Mouse (Mus musculus): ENCODE measurements around the gene D11Wsu47e. TPM values are rescaled to one million over a fixed set of nuclear protein-coding genes. Genes with fewer than 3 reads are reported as not detected.
"Not testable (repeated sequence)": the region's sequence is repeated elsewhere in the genome, so short reads cannot be mapped to it uniquely, and the experiment has no call there.

The D11Wsu47e gene
- 10 to 100 TPM in 1 of 2 experiments, 1 to 10 TPM in 1; 8.0 to 11.3 TPM for polyA plus RNA-seq (2017; shearing (Covaris generic))

DNA sequence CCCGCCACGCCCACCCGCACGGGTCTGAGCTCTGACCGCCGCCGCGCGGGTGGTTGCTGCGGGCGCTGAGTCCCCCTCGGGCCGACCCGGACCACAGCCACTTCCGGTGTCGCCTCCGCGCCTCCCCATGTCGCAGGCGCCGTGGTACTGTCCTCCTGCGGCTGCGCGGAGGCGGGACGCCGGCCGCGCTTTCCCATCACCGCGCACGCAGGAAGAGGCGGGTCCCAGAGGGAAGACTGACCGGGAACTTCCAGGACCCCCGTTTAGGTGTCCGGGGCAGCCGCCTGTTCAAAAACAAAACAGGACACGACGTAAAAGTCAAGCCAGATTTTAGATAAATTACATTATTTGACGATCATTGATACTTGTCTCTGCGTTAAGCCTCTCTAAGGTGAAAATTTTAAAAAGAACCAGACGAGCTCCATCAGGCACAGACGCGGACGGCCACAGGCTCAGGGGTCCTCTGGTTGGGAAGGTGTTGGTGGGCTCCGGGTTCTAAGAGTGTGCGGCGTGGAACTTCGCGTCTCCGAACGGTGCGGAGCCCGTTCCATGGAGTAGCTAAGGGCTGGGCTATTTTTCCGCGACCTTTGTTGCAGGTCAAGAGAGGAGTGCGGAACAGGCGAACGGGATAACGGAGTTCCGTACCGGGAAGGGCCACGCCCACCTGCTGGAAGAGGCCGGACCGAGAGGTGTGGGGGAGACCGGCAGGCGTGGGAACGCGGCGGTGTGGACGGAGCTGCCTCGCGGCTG, at the start of gene D11Wsu47e, which contains the start of gene Fam104a:
TSS of gene D11Wsu47e (plus strand) at position 456 of the 750 bp plus-strand sequence.
TSS of gene Fam104a (minus strand) at position 199 of the 750 bp plus-strand sequence.
- ATAC-seq, result peak; percentile 90

DNA sequence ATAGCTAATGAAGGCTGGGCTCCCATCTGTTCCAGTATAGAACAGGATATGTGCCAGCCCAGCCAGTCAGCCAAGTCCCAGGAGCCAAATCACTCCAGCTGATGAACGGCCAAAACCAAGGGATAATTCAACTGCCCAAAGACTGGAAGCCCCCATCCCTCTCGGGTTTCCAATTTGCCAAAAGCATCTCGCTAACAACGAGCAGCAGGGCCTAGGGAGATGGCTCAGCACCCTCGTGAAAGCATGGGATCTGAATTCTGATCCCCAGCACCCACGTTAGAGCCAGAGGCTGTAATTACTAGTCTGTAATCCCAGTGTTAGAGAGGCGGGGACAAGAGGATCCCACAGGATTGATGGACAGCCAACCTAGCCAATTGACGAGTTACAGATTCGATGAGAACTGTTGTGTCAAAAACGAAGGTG, 49.5 kb upstream of the D11Wsu47e start:
- no peak for ATAC-seq

- ATAC-seq, result no peak
These were observed 45.5 kb upstream of the D11Wsu47e start for GRCm38 (mm10) chr11:113638680-113639079.

DNA sequence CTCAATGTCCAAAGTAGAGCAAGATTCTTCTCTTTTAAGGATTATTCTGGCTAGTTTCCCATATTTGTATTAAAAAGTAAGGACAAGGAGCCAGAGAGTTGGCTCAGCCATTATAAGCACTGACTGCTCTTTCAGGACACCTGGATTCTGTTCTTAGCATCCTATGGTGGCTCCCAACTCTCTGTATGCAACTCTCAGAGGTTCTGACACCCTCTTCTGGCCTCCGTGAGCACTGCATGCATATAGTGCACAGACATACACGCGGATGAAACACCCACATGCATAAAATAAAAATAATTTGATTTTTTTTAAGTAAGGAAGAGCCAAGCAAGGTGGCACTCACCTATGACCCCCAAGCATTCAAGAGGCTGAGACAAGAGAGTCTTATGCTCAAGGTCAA, 39.0 kb upstream of the D11Wsu47e start:
- no peak for ATAC-seq

- peak; percentile 78 for ATAC-seq
These were observed 36.1 kb upstream of the D11Wsu47e start for GRCm38 (mm10) chr11:113648152-113648551.

GRCm38 (mm10) chr11:113648690-113649352, 35.4 kb upstream of the D11Wsu47e start, which contains the start of gene Cog1:
Gene Cog1 (plus strand): TSS chr11:113649169.
- ATAC-seq, result peak; percentile 29

- ATAC-seq, result peak; percentile 74
These were observed 34.6 kb upstream of the D11Wsu47e start, which contains the start of gene Slc39a11 for GRCm38 (mm10) chr11:113649353-113650210. Gene Slc39a11 (minus strand): TSS chr11:113650079.

DNA sequence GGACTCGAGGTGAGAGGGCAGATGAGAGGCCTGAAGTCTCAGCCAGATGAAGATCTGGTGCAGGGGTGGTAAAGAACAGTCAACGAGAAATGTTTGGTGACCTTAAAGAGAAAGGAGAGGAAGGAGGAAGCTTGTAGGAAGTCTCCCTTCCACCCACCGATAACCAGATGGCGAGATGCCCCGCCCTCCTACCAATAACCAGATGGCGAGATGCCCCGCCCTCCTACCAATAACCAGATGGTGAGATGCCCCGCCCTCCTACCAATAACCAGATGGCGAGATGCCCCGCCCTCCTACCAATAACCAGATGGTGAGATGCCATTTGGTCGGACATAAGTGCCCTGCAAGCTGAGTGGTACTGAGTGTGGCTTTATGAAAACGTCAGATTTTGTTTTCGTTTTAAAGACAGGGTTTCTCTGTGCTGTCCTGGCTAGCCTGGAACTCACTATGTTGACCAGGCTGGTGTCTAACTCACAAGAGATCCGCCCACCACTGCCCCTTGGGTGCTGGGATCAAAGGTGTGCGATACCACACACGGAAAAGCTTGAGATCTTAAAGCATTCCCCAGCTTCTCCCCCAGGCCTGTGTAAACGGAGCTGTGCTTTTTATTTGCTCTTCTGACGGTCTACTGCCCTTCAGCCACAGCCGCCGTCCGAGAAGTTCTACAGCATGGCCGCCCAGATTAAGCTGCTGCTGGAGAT, 32.9 kb upstream of the D11Wsu47e start:
- ATAC-seq, result no peak

DNA sequence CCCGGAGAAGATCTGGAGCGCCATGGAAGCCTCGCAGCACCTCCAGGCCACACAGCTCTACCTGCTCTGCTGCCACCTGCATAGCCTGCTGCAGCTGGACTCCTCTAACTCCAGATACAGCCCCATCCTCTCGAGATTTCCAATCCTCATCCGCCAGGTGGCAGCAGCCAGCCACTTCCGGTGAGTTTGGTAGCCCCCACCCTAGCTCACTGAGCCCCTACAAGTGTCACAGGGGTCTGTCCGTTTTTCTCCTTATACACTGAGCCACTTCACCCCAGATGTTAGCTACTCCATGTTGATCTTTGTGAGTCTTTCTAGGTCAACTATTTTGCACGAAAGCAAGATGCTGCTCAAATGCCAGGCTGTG, 32.3 kb upstream of the D11Wsu47e start:
- no peak for ATAC-seq

- ATAC-seq, result no peak
These were observed 31.7 kb upstream of the D11Wsu47e start for GRCm38 (mm10) chr11:113652516-113652915.

GRCm38 (mm10) chr11:113654105-113654504, 30.1 kb upstream of the D11Wsu47e start:
- ATAC-seq, result no peak

DNA sequence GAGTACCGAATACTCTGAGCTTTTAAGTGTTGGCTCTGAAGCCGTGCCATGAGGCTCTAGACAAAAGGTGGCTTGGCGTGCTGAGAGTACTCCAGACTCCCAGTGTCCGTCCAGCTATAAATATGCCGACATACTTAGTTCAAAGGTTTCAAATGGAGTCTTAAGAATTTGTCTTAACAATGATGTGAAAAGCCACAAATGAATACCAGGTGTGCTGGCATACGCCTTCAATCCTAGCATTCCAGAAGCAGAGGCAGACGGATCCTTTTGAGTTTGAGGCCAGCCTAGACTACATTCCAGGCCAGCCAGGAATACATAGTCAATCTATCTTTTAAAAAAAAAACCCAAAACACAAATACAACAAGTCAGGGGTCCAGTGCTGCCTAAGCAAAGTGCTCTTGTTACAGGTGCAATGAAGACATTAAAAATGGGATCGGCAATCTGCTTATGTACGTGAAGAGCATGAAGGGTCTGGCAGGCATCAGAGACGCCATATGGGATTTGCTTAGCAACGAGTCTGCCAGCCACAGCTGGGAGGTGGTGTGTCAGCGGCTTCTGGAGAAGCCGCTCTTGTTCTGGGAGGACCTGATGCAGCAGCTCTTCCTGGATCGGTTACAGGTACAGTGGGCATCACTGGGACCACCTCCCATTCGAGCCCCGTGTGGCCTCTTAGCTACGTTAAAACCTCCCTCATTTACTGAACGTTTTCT, 29.5 kb upstream of the D11Wsu47e start:
- ATAC-seq, result no peak

- ATAC-seq, result no peak
These were observed 27.7 kb upstream of the D11Wsu47e start for GRCm38 (mm10) chr11:113656511-113656932.

DNA sequence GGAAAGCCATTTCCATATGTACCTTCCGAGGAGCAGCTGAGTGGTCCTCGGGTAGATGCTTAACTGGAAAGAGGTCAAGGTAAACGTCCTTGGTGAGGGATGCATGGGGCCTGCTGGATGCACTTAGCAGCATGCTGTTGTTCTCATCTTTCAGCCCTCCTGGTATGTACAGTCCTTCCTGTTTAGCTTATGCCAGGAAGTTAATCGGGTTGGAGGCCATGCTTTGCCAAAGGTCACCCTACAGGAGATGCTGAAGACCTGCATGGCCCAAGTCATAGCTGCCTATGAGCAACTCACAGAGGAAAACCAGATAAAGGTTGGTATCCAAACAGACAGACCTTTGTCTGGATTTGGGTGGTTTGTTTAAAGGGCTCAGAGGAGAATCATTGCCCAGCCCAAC, 27.0 kb upstream of the D11Wsu47e start:
- no peak for ATAC-seq

GRCm38 (mm10) chr11:113658319-113658718, 25.9 kb upstream of the D11Wsu47e start:
- no peak for ATAC-seq

DNA sequence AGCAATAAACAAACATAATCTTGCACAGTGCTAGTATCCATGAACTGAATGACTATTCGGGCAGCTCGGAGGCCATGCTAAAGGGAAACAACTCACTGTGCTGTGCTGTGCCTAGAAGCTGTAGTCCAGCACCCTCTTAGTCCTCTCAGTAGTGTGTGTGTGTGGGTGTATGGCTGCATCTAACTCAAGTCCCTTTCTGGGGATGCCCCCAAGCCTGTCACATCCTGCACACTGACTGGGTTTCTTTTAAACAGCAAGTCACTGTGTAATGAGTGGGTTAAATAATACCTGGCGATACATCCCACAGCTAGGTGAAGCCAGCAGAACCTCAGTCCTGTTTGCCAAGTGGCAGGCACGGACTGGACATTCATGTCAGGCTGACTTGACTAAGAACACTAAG, 25.4 kb upstream of the D11Wsu47e start:
- ATAC-seq, result peak; percentile 76

DNA sequence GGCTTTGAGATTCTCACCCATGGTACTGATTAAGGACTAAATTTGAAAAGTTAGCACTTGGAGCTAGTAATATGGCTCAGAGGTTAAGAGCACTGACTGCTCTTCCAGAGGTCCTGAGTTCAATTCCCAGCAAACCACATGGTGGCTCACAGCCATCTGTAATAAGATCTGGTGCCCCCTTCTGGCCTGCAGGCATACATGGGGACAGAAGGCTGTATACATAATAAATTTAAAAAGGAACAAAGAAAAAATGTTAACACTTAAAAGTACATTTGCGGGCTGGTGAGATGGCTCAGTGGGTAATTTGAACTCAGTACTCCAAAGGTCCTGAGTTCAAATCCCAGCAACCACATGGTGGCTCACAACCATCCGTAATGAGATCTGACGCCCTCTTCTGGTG, 24.0 kb upstream of the D11Wsu47e start:
- ATAC-seq, result not testable (repeated sequence)

GRCm38 (mm10) chr11:113660940-113661339, 23.3 kb upstream of the D11Wsu47e start:
- ATAC-seq, result no peak

- ATAC-seq, result no peak
These were observed 22.3 kb upstream of the D11Wsu47e start for GRCm38 (mm10) chr11:113661835-113662351.

GRCm38 (mm10) chr11:113664279-113664678, 19.9 kb upstream of the D11Wsu47e start:
- ATAC-seq, result no peak

DNA sequence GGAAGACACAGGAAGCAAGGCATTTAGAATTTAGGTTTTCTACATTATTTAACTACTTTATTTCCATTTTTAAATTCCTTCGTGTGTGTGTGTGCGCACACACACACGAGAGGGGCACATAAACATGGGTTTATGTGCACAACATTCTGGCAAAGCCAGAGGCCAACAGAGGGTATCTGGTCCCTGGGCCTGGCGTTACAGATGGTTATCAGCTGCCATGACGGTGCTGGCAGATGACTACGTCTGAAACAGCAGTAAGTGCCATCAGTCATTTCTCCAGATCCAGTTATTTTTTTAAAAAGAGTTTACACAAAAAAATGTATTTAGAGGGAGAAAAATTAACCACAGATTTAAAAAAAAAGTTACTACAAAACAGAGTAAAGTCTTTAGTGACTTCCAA, 18.0 kb upstream of the D11Wsu47e start:
- no peak for ATAC-seq
